Mouse (Mus musculus) hindlimb bud, embryonic 11.5 days (tissue): ENCODE results near the gene Meis1.

ENCODE experiments used
- DNase-seq: peaks from one replicate; pipeline ENCODE4 v3.0.0-alpha.2; 2012; ENCODE audit warnings: low read depth, low spot score; ENCODE audit errors: extremely low spot score

Meis1 gene

GRCm38 (mm10) chr11:19014441-19015161 is 4.2 kb downstream of the Meis1 start:
- DNase-seq: no peak

GRCm38 (mm10) chr11:19014113-19014440 is 4.7 kb downstream of the Meis1 start:
- no peak for DNase-seq

GRCm38 (mm10) chr11:19013141-19014112 is 5.4 kb downstream of the Meis1 start:
- no peak for DNase-seq

GRCm38 (mm10) chr11:19012463-19013115 is 6.2 kb downstream of the Meis1 start:
- DNase-seq: no peak

GRCm38 (mm10) chr11:19012001-19012400 is 6.8 kb downstream of the Meis1 start:
- no peak for DNase-seq

- DNase-seq: no peak
Observed at GRCm38 (mm10) chr11:19011108-19011805, 7.5 kb downstream of the Meis1 start.

GRCm38 (mm10) chr11:19010396-19010811 is 8.4 kb downstream of the Meis1 start:
- DNase-seq: no peak

DNA sequence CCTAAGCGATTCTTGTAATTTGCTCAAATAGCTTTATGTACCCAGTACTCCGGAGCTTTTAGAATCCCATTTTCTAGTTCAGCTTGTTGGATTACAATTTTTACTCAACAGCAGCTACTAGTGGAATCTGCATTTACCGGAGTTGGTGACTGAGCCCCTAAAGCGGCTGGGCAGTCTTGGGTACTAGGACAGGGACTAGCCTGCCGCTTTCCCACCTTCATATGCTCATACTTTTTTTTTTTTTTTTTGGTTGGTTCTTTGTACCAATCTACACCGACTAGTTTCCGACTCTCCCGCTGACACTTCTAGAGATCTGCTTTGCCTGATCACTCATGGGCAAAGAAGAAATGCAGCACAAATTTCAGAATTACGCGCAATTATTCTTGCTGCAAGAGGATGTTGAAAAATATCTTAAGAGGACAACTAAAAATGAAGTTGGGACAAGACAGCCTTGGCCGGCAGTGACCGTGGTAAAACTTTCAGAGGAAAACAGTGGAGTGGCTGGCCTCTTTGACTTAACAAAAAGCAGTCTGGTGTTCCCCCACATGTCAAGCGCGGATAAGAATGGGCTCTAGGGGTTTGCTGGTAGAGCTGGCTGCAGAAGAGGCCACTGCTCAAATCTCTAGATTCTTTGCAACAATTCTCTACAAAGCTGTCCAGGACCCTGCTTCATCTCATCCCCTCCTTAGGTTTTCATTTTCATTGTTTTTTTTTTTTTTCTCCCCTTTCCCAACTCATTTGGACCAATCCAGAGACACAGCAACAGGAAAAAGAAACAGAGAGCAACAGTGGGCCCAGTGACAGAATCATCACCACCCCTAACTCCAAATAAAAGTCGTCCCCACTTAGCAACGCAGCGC is 9.0 kb downstream of the Meis1 start:
- no peak for DNase-seq

GRCm38 (mm10) chr11:19008610-19009384 is 10.0 kb downstream of the Meis1 start:
- DNase-seq: no peak

DNA sequence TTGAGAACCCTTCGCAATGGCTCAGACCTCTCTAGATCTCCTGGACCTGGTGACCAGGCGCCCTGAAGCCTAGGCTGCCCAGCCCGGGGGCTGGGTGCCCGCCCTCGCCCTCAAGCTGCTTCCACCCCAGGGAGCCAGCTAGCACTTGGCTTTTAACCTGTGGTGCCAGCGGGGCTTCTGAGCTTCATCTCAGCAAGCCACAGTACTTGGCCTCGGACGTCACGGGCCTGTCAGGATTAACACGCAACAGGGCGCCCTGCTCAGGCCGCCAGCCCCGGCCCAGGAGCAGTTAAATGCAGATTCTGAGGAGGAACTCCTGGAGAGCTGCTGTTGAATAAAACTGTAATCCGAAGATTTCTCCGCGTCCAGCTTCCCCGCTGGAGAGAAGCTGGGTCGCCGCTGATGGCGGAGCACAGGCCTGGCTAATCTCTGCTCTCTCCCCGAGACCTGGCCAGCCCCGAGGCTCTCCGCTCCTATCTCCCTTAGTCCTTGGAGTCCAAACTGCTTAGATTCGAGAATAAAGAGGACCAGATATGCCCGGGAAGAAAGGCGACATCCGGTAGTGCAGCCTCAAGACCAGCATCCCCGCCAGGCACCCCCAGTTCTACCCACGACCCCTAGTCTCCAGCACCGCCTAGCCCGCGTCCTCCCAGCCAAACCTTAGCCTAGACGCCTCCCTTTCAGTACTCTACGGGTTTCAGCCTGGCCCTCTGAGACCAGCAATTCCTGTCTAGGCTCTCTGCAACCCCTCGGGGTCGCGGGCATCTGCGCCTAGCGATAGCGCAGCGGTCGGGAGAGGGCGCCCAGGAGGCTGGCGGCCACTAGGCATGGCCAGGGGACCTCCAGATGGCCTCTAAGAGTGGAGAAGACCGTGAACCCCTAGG is 11.0 kb downstream of the Meis1 start:
- DNase-seq: no peak

GRCm38 (mm10) chr11:19007068-19007467 is 11.7 kb downstream of the Meis1 start:
- no peak for DNase-seq

- no peak for DNase-seq
Observed at GRCm38 (mm10) chr11:19005913-19006693, 12.7 kb downstream of the Meis1 start.

- DNase-seq: no peak
Observed at GRCm38 (mm10) chr11:19005007-19005912, 13.5 kb downstream of the Meis1 start.

- DNase-seq: no peak
Observed at GRCm38 (mm10) chr11:19003066-19003465, 15.7 kb downstream of the Meis1 start.

- no peak for DNase-seq
Observed at GRCm38 (mm10) chr11:18996767-18997166, 22.0 kb downstream of the Meis1 start.

GRCm38 (mm10) chr11:18996289-18996688 is 22.5 kb downstream of the Meis1 start:
- no peak for DNase-seq
